10 mouse cellular contexts compared by ENCODE assay signal in genomic region chr9:119404090-119404489, GRCm38 (mm10). TPM values are rescaled to one million over a fixed set of nuclear protein-coding genes. Genes with fewer than 3 reads are reported as not detected.
DNase-seq lines count a peak whose midpoint lies in the region; ATAC-seq and TF ChIP-seq lines count a peak whose summit lies in the region.
"Had no signal": no experiment of that assay in that cellular context is flagged by ENCODE, and none has a peak within 500 bp of the region (broad histone marks: within the 10 kb centered on the region; RNA-seq: fewer than 3 reads in every experiment).

No protein-coding gene starts in this region.

- no peaks in the 10 kb centered on the region for H3K27me3 ChIP-seq in heart, embryonic 14.5 days (ENCODE audit: control insufficient read depth, insufficient read depth, low read length)
- H3K27me3 ChIP-seq in hindbrain, embryonic 15.5 days = no peaks in the 10 kb centered on the region
- H3K27me3 ChIP-seq in midbrain, embryonic 14.5 days (ENCODE audit: control insufficient read depth, insufficient read depth, low read length) = no peaks in the 10 kb centered on the region

- TF ChIP-seq CTCF in cortical plate, adult 2 months (IDR thresholded peaks at IDR 0.05; ENCODE audit: extremely low read depth, insufficient read depth, low read length) = no peak

- no peak overlapping the region for H3K27ac ChIP-seq in heart, embryonic 14.5 days (replicated peaks in 1 of 2; ENCODE audit: control insufficient read depth in 1 of 2, insufficient read depth in 1 of 2, low read depth in 2 of 2, low read length in 2 of 2)
- H3K27ac ChIP-seq in cortical plate, adult 2 months (ENCODE audit: insufficient read depth, low read length) = no peak overlapping the region
- H3K27ac ChIP-seq in hindbrain, embryonic 15.5 days (replicated peaks) = no peak overlapping the region
- no peak overlapping the region for H3K27ac ChIP-seq in midbrain, embryonic 14.5 days (replicated peaks; ENCODE audit: low read depth, low read length)

- DNase-seq in heart, postnatal 4 days = no peak
- no peak for DNase-seq in midbrain, embryonic 14.5 days
- no peak for DNase-seq in retina, embryonic 14.5 days (ENCODE audit: low spot score)
- no peak for DNase-seq in embryo, embryonic 10 days (ENCODE audit: low spot score)

- TF ChIP-seq POLR2A in cortical plate, adult 2 months (IDR thresholded peaks at IDR 0.05; ENCODE audit: extremely low read depth, insufficient read depth, low read length) = no peak

- no peaks in the 10 kb centered on the region for H3K36me3 ChIP-seq in heart, embryonic 14.5 days (ENCODE audit: control insufficient read depth, insufficient read depth, low read length)
- H3K36me3 ChIP-seq in hindbrain, embryonic 15.5 days = no peaks in the 10 kb centered on the region
- 0 out of 2 replicates have a peak, but pooled peaks cover 3% of the 10 kb centered on the region for H3K36me3 ChIP-seq in midbrain, embryonic 14.5 days (ENCODE audit: control insufficient read depth, insufficient read depth, low read length)

- peak overlapping the region; percentile 97; the same call in 1 of the 2 replicates for H3K9ac ChIP-seq in heart, embryonic 14.5 days (ENCODE audit: low read length)
- no peak overlapping the region for H3K9ac ChIP-seq in hindbrain, embryonic 15.5 days
- H3K9ac ChIP-seq in midbrain, embryonic 14.5 days (replicated peaks; ENCODE audit: low read length) = peak overlapping the region; percentile 100

- H3K9me3 ChIP-seq in heart, embryonic 14.5 days (ENCODE audit: control insufficient read depth, low read length) = no peaks in the 10 kb centered on the region
- no peaks in the 10 kb centered on the region for H3K9me3 ChIP-seq in hindbrain, embryonic 15.5 days
- H3K9me3 ChIP-seq in midbrain, embryonic 14.5 days (ENCODE audit: control insufficient read depth, low read length) = no peaks in the 10 kb centered on the region

- H3K4me3 ChIP-seq in heart, embryonic 14.5 days (ENCODE audit: control insufficient read depth in 1 of 2, insufficient read depth in 1 of 2, low read depth in 1 of 2, low read length in 2 of 2) = peak overlapping the region in 1 of 2 experiments; percentile 87; a peak in 1 of 4 replicates
- H3K4me3 ChIP-seq in cortical plate, adult 2 months (ENCODE audit: insufficient read depth, low read length) = peak overlapping the region; percentile 53; the same call in 1 of the 2 replicates
- H3K4me3 ChIP-seq in hindbrain, embryonic 15.5 days = peak overlapping the region; percentile 68
- peak overlapping the region; percentile 98 for H3K4me3 ChIP-seq in midbrain, embryonic 14.5 days (replicated peaks; ENCODE audit: low read depth, low read length)

- peak overlapping the region; percentile 99 for H3K4me2 ChIP-seq in heart, embryonic 14.5 days (ENCODE audit: low read length)
- peak overlapping the region; percentile 88 for H3K4me2 ChIP-seq in hindbrain, embryonic 15.5 days
- H3K4me2 ChIP-seq in midbrain, embryonic 14.5 days (ENCODE audit: low read length) = peak overlapping the region; percentile 87

- peaks cover 13 to 26% of the 10 kb centered on the region in 2 experiments for H3K4me1 ChIP-seq in heart, embryonic 14.5 days (ENCODE audit: control insufficient read depth in 2 of 2, insufficient read depth in 2 of 2, low read length in 2 of 2)
- H3K4me1 ChIP-seq in cortical plate, adult 2 months (ENCODE audit: control insufficient read depth, insufficient read depth, low read length) = peaks cover 6% of the 10 kb centered on the region; the same call in 1 of the 2 replicates
- peaks cover 42% of the 10 kb centered on the region for H3K4me1 ChIP-seq in hindbrain, embryonic 15.5 days (replicated peaks)
- H3K4me1 ChIP-seq in midbrain, embryonic 14.5 days (ENCODE audit: control insufficient read depth, insufficient read depth, low read length) = peaks cover 35% of the 10 kb centered on the region

- WGBS in heart, embryonic 14.5 days = 72% methylated on average over 5 of the region's 5 CpGs
- 53% methylated on average over 5 of the region's 5 CpGs for WGBS in hindbrain, embryonic 15.5 days
- WGBS in midbrain, embryonic 14.5 days = 59% methylated on average over 5 of the region's 5 CpGs

- no peak for ATAC-seq in heart, embryonic 14.5 days (ENCODE audit: insufficient number of reproducible peaks, insufficient read depth, low FRiP score, low read depth)
- no peak for ATAC-seq in hindbrain, embryonic 15.5 days (ENCODE audit: low FRiP score, low read depth)
- ATAC-seq in midbrain, embryonic 14.5 days (ENCODE audit: low FRiP score, low TSS enrichment) = no peak
- no peak for ATAC-seq in inflammation-experienced regulatory T-cells, adult 6 months

RNA-seq across cellular contexts. Expression of gene Acvr2b, which starts 2.2 kb away (rescaled TPM):
- polyA plus RNA-seq in heart, embryonic 14.5 days (2014; fragmentation: Nextera tagmentation; extraction: Ambion mirVana) = 18.5 and 21.6 TPM in 2 replicates
- total RNA-seq in heart, postnatal 4 days (2021) = 1 to 10 TPM; 6.2 to 6.5 TPM
- 4.8 and 5.8 TPM in 2 replicates for polyA plus RNA-seq in cortical plate, adult 2 months (2012; rRNA removed)
- 49.1 and 52.7 TPM in 2 replicates for polyA plus RNA-seq in hindbrain, embryonic 15.5 days (2015; fragmentation: Nextera tagmentation; extraction: Ambion mirVana)
- 69.3 and 69.9 TPM in 2 replicates for polyA plus RNA-seq in midbrain, embryonic 14.5 days (2014; fragmentation: Nextera tagmentation; extraction: Ambion mirVana)
- not detected for polyA plus RNA-seq in inflammation-experienced regulatory T-cells, adult 6 months (2017; shearing (Covaris generic))

RNA-seq across cellular contexts. Expression of gene Slc22a14, which starts 38.7 kb away (rescaled TPM):
- polyA plus RNA-seq in heart, embryonic 14.5 days (2014; fragmentation: Nextera tagmentation; extraction: Ambion mirVana) = not detected in 2 replicates
- under 1 TPM in 1 of 2 experiments, not detected in 1; 0.27 TPM for total RNA-seq in heart, postnatal 4 days (2021)
- 0.29 TPM in 1 of 2 replicates, not detected in the other for polyA plus RNA-seq in cortical plate, adult 2 months (2012; rRNA removed)
- polyA plus RNA-seq in hindbrain, embryonic 15.5 days (2015; fragmentation: Nextera tagmentation; extraction: Ambion mirVana) = 0.07 TPM in 1 of 2 replicates, not detected in the other
- not detected in 2 replicates for polyA plus RNA-seq in midbrain, embryonic 14.5 days (2014; fragmentation: Nextera tagmentation; extraction: Ambion mirVana)
- polyA plus RNA-seq in inflammation-experienced regulatory T-cells, adult 6 months (2017; shearing (Covaris generic)) = not detected
- total RNA-seq: adrenal gland, postnatal 14 days; left cerebral cortex, adult 18-20 months had no signal

RNA-seq across cellular contexts. Expression of gene Exog, which starts 40.7 kb away (rescaled TPM):
- polyA plus RNA-seq in heart, embryonic 14.5 days (2014; fragmentation: Nextera tagmentation; extraction: Ambion mirVana) = 9.5 and 9.7 TPM in 2 replicates
- 1 to 10 TPM; 4.2 to 4.5 TPM for total RNA-seq in heart, postnatal 4 days (2021)
- polyA plus RNA-seq in cortical plate, adult 2 months (2012; rRNA removed) = 17.9 and 18.1 TPM in 2 replicates
- polyA plus RNA-seq in hindbrain, embryonic 15.5 days (2015; fragmentation: Nextera tagmentation; extraction: Ambion mirVana) = 48.0 and 49.9 TPM in 2 replicates
- 51.2 and 56.0 TPM in 2 replicates for polyA plus RNA-seq in midbrain, embryonic 14.5 days (2014; fragmentation: Nextera tagmentation; extraction: Ambion mirVana)
- polyA plus RNA-seq in inflammation-experienced regulatory T-cells, adult 6 months (2017; shearing (Covaris generic)) = 10 to 100 TPM; 11.1 to 12.1 (median 11.5) TPM

RNA-seq across cellular contexts. Expression of gene Xylb, which starts 46.9 kb away (rescaled TPM):
- polyA plus RNA-seq in heart, embryonic 14.5 days (2014; fragmentation: Nextera tagmentation; extraction: Ambion mirVana) = 1.2 and 2.0 TPM in 2 replicates
- 1 to 10 TPM in 1 of 2 experiments, under 1 TPM in 1; 0.52 to 1.0 TPM for total RNA-seq in heart, postnatal 4 days (2021)
- polyA plus RNA-seq in cortical plate, adult 2 months (2012; rRNA removed) = 7.8 and 8.2 TPM in 2 replicates
- polyA plus RNA-seq in hindbrain, embryonic 15.5 days (2015; fragmentation: Nextera tagmentation; extraction: Ambion mirVana) = 2.9 and 3.8 TPM in 2 replicates
- 1.5 and 2.4 TPM in 2 replicates for polyA plus RNA-seq in midbrain, embryonic 14.5 days (2014; fragmentation: Nextera tagmentation; extraction: Ambion mirVana)
- polyA plus RNA-seq in inflammation-experienced regulatory T-cells, adult 6 months (2017; shearing (Covaris generic)) = under 1 TPM in 2 of 3 experiments, not detected in 1; 0.38 to 0.63 TPM
